Mouse (Mus musculus) hematopoietic stem cell, adult 5-6 weeks (primary cell): ENCODE data around the gene Mov10. TPM values are rescaled to one million over a fixed set of nuclear protein-coding genes. Genes with fewer than 3 reads are reported as not detected.
"Not testable (repeated sequence)": the region's sequence is repeated elsewhere in the genome, so short reads cannot be mapped to it uniquely, and the experiment has no call there.

Experiments used
- ATAC-seq, 2 experiments: fragments of 125-278 bp in 1 of 2; replicated peaks in 1 of 2; 2 replicates each; pipeline ENCODE4 v1.8.0; 2016 to 2017; ENCODE audit warnings: inconsistent platforms in 2 of 2, mild to moderate bottlenecking in 2 of 2, moderate number of reproducible peaks in 2 of 2, low read depth in 1 of 2, moderate TSS enrichment in 1 of 2; ENCODE audit not compliant: low FRiP score in 2 of 2, poor library complexity in 2 of 2, severe bottlenecking in 2 of 2, insufficient read depth in 1 of 2, low TSS enrichment in 1 of 2
- total RNA-seq: library from RNA; stranded (forward); fragments of 172-1452, 232-1000 nt; gene quantifications from 2 replicates; pipeline ENCODE4 v1.2.3, GENCODE M21; 2017

Gene Mov10
- total RNA-seq = 9.6 and 9.9 TPM in 2 replicates

- ATAC-seq = peak; percentile 61 to 63
These were observed at the start of gene Mov10 for GRCm38 (mm10) chr3:104817991-104818748. Gene Mov10 (minus strand): TSS chr3:104818563.

GRCm38 (mm10) chr3:104866674-104867073 is 48.3 kb upstream of the Mov10 start:
- ATAC-seq = not testable (repeated sequence)

GRCm38 (mm10) chr3:104865341-104865788 is 47.0 kb upstream of the Mov10 start:
- ATAC-seq = 0 out of 4 replicates have a peak, but pooled peaks of 1 of the 2 experiments have one; percentile 9

GRCm38 (mm10) chr3:104864651-104865340 is 46.4 kb upstream of the Mov10 start:
- peak; percentile 48 to 57 for ATAC-seq

GRCm38 (mm10) chr3:104863786-104864650 is 45.7 kb upstream of the Mov10 start, which contains the start of the genes St7l and Capza1:
Gene St7l (plus strand): TSS chr3:104864005.
Gene Capza1 (minus strand): TSS chr3:104864505.
- ATAC-seq = peak; percentile 87 to 88

GRCm38 (mm10) chr3:104858560-104858959 is 40.2 kb upstream of the Mov10 start:
- ATAC-seq = no peak

- ATAC-seq = no peak
These were observed 37.7 kb upstream of the Mov10 start for GRCm38 (mm10) chr3:104856106-104856505.

- ATAC-seq = no peak; a peak in 1 of 4 replicates
These were observed 36.5 kb upstream of the Mov10 start for GRCm38 (mm10) chr3:104854866-104855265.

GRCm38 (mm10) chr3:104854465-104854864 is 36.1 kb upstream of the Mov10 start:
- ATAC-seq = no peak

- ATAC-seq = no peak
These were observed 28.2 kb upstream of the Mov10 start for GRCm38 (mm10) chr3:104846601-104847000.

GRCm38 (mm10) chr3:104841049-104841448 is 22.7 kb upstream of the Mov10 start:
- no peak for ATAC-seq

GRCm38 (mm10) chr3:104835797-104836196 is 17.4 kb upstream of the Mov10 start:
- no peak; a peak in 1 of 4 replicates for ATAC-seq

GRCm38 (mm10) chr3:104822413-104822812 is 4.0 kb upstream of the Mov10 start:
- ATAC-seq = no peak

GRCm38 (mm10) chr3:104820426-104820825 is 2.1 kb upstream of the Mov10 start:
- ATAC-seq = no peak

GRCm38 (mm10) chr3:104818749-104819134 is 379 bp upstream of the Mov10 start:
- 0 out of 4 replicates have a peak, but pooled peaks of 1 of the 2 experiments have one; percentile 9 for ATAC-seq

- peak; percentile 7 to 26; a peak in 2 of 4 replicates for ATAC-seq
These were observed 827 bp downstream of the Mov10 start for GRCm38 (mm10) chr3:104817481-104817990.

- no peak for ATAC-seq
These were observed 2.2 kb downstream of the Mov10 start for GRCm38 (mm10) chr3:104816130-104816529.
